Mouse (Mus musculus): ENCODE results near the gene Lin28a.

DNA sequence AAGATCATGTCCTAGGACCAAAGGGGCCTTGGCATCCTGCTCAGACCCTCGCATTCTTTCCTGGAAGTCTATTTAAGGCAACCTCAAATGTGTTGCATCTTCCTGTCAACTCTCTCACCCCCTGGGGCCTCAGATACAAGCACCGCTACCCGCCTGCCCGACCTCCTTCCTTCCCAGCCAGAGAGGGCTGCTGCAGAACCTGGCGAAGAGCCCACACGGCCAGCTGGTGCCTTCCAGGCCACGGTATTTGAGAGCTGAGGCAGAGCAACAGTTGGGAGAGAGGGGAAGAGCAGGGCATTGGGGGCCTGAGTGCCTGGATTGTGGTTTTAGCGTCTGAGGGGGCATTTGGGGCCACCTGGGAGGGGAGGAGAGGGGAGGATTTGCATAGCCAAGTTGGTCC lies 33.9 kb upstream of the Lin28a start:
- no peak for TF ChIP-seq POLR2A (IDR thresholded peaks at IDR 0.05; ENCODE audit: borderline replicate concordance, low read depth, low read length)
- no peak for TF ChIP-seq CTCF (IDR thresholded peaks at IDR 0.05; ENCODE audit: low read depth, low read length)
